Comparison of ENCODE assay signal across 9 mouse cellular contexts in genomic region chr1:106389673-106390072, GRCm38 (mm10).
A peak's percentile ranks its signal among the peaks of the same experiment; 100 is the strongest.
DNase-seq lines count a peak whose midpoint lies in the region; ATAC-seq and TF ChIP-seq lines count a peak whose summit lies in the region.
"Had no signal": no experiment of that assay in that cellular context is flagged by ENCODE, and none has a peak within 500 bp of the region (broad histone marks: within the 10 kb centered on the region; RNA-seq: fewer than 3 reads in every experiment).

No protein-coding gene starts in this region.

- 7% methylated on average over 5 of the region's 5 CpGs for WGBS in cerebellum, adult 2 months
- 12% methylated on average over 5 of the region's 5 CpGs for WGBS in intestine, embryonic 15.5 days

- no peak for TF ChIP-seq POLR2A in cerebellum, adult 2 months (IDR thresholded peaks at IDR 0.05; ENCODE audit: borderline replicate concordance, insufficient read depth, low read length)

- H3K36me3 ChIP-seq in G1E (replicated peaks), result peaks cover 68% of the 10 kb centered on the region
- 0 out of 2 replicates have a peak, but pooled peaks cover 8% of the 10 kb centered on the region for H3K36me3 ChIP-seq in intestine, embryonic 15.5 days
- H3K36me3 ChIP-seq: stomach, embryonic 15.5 days had no signal

- H3K9me3 ChIP-seq in G1E (replicated peaks), result no peaks in the 10 kb centered on the region
- H3K9me3 ChIP-seq in intestine, embryonic 15.5 days, result no peaks in the 10 kb centered on the region
- H3K9me3 ChIP-seq: stomach, embryonic 15.5 days had no signal

- peak; percentile 47 for DNase-seq in gastrocnemius, adult 18-20 months (ENCODE audit: low spot score)
- DNase-seq in gastrocnemius, postnatal 25 days, result no peak
- peak; percentile 18 for DNase-seq in G1E (ENCODE audit: low spot score)
- peak; percentile 33 to 35 for DNase-seq in cerebellum, adult 2 months
- peak; percentile 54 for DNase-seq in forelimb bud, embryonic 11.5 days (ENCODE audit: low read depth, low spot score)
- peak; percentile 36 for DNase-seq in lung, postnatal 25 days (ENCODE audit: low spot score)
- DNase-seq in skeletal muscle tissue, adult 2 months (ENCODE audit: low read depth, low spot score), result peak; percentile 42

- H3K4me3 ChIP-seq in G1E (ENCODE audit: low read depth, low read length), result no peak overlapping the region
- no peak overlapping the region for H3K4me3 ChIP-seq in cerebellum, adult 2 months (replicated peaks; ENCODE audit: insufficient read depth, low read depth, low read length)
- no peak overlapping the region for H3K4me3 ChIP-seq in intestine, embryonic 15.5 days (replicated peaks)
- H3K4me3 ChIP-seq: stomach, embryonic 15.5 days had no signal

- TF ChIP-seq CTCF in G1E (IDR thresholded peaks at IDR 0.05; ENCODE audit: low read depth, low read length), result 0 out of 2 replicates have a peak, but pooled peaks have one; percentile 16
- peak; percentile 61 for TF ChIP-seq CTCF in cerebellum, adult 2 months (IDR thresholded peaks at IDR 0.05; ENCODE audit: borderline replicate concordance, insufficient read depth, low read depth, low read length)

- no peaks in the 10 kb centered on the region for H3K4me1 ChIP-seq in G1E (ENCODE audit: insufficient read depth, low read depth, low read length)
- H3K4me1 ChIP-seq in cerebellum, adult 2 months (ENCODE audit: control insufficient read depth, insufficient read depth, low read length), result peaks cover 4% of the 10 kb centered on the region; the same call in 1 of the 2 replicates
- no peaks in the 10 kb centered on the region for H3K4me1 ChIP-seq in intestine, embryonic 15.5 days (replicated peaks)
- H3K4me1 ChIP-seq: stomach, embryonic 15.5 days had no signal

- H3K27me3 ChIP-seq in G1E (ENCODE audit: insufficient read depth, low read length), result no peaks in the 10 kb centered on the region
- H3K27me3 ChIP-seq in cerebellum, adult 2 months (ENCODE audit: control insufficient read depth, insufficient read depth, low read length), result no peaks in the 10 kb centered on the region
- H3K27me3 ChIP-seq in intestine, embryonic 15.5 days (replicated peaks), result no peaks in the 10 kb centered on the region
- H3K27me3 ChIP-seq: stomach, embryonic 15.5 days had no signal

- H3K9ac ChIP-seq in intestine, embryonic 15.5 days, result no peak overlapping the region
- H3K9ac ChIP-seq: stomach, embryonic 15.5 days had no signal

- ATAC-seq in G1E (ENCODE audit: extremely low read depth, insufficient number of reproducible peaks, low FRiP score, poor library complexity, severe bottlenecking), result no peak
- ATAC-seq in intestine, embryonic 15.5 days, result peak; percentile 50; the same call in 1 of the 2 replicates

- no peak overlapping the region for H3K27ac ChIP-seq in cerebellum, adult 2 months (ENCODE audit: insufficient read depth, low read length)
- H3K27ac ChIP-seq in intestine, embryonic 15.5 days, result no peak overlapping the region
- H3K27ac ChIP-seq: stomach, embryonic 15.5 days had no signal

- no peak overlapping the region for H3K4me2 ChIP-seq in intestine, embryonic 15.5 days (replicated peaks)
- H3K4me2 ChIP-seq: stomach, embryonic 15.5 days had no signal
